Mouse (Mus musculus) embryonic facial prominence, embryonic 15.5 days (tissue): ENCODE data around the gene Myo5c. TPM values are rescaled to one million over a fixed set of nuclear protein-coding genes. Genes with fewer than 3 reads are reported as not detected.

Source experiments
- ATAC-seq: fragments of 200-750 bp; cut with Nextera tagmentation; 2 replicates; pipeline ENCODE4 v1.8.0; 2017; ENCODE audit warnings: low read depth, moderate TSS enrichment; ENCODE audit not compliant: insufficient number of reproducible peaks, low FRiP score, low TSS enrichment
- H3K27ac ChIP-seq: fragments of 300-500 bp; sonication (generic); replicated peaks from 2 replicates; pipeline ENCODE4 v1.5.1; 2015; ENCODE audit warnings: mild to moderate bottlenecking, inconsistent platforms
- H3K27me3 ChIP-seq: fragments of 300-500 bp; sonication (generic); 2 replicates; pipeline ENCODE4 v1.6.1; 2015; ENCODE audit warnings: inconsistent platforms
- H3K36me3 ChIP-seq: fragments of 300-500 bp; sonication (generic); 2 replicates; pipeline ENCODE4 v1.6.1; 2015; ENCODE audit warnings: mild to moderate bottlenecking, inconsistent platforms
- H3K4me1 ChIP-seq: fragments of 300-500 bp; sonication (generic); 2 replicates; pipeline ENCODE4 v1.6.1; 2015; ENCODE audit warnings: inconsistent platforms
- H3K4me2 ChIP-seq: fragments of 300-500 bp; sonication (generic); replicated peaks from 2 replicates; pipeline ENCODE4 v1.6.1; 2015; ENCODE audit warnings: mild to moderate bottlenecking, inconsistent platforms
- H3K4me3 ChIP-seq: fragments of 300-500 bp; sonication (generic); replicated peaks from 2 replicates; pipeline ENCODE4 v1.5.1; 2015; ENCODE audit warnings: mild to moderate bottlenecking, inconsistent platforms
- H3K9ac ChIP-seq: fragments of 300-500 bp; sonication (generic); 2 replicates; pipeline ENCODE4 v1.6.1; 2015; ENCODE audit warnings: inconsistent platforms
- H3K9me3 ChIP-seq: fragments of 300-500 bp; sonication (generic); replicated peaks from 2 replicates; pipeline ENCODE4 v1.6.1; 2016; ENCODE audit warnings: inconsistent platforms
- WGBS: fragments of 180-500 bp; shearing (Covaris S2); methylation state at CpG from one replicate; pipeline ENCODE4 v1.1.7; 2015; 5-methylcytosine and 5-hydroxymethylcytosine counted together
- polyA plus RNA-seq: library from polyadenylated mRNA; unstranded; fragments of >200 nt; fragmentation: Nextera tagmentation; extraction: Ambion mirVana; gene quantifications from 2 replicates; pipeline ENCODE4 v1.2.1, GENCODE M21; 2015

The Myo5c gene
- polyA plus RNA-seq, 1 experiment from 2014 or later = 2.7 TPM

DNA sequence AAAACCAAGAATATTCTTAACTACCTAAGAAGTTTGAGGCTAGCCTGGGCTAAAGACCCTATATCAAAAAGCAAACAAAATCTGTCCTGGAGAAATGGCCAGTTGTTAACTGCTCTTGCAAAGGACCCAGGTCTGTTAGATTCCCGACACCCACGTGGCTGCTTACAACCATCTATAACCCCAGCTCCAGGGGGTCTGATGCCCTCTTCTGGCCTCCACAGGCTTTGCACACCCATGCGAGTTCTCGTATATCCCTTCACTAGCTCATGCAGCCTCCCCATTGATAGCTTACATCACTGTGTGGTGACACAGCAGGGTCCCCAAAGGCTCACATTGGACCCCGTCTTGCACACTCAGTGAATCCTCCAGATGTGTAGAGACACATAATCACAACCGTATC lies 53.5 kb downstream of the Myo5c start:
- Histone ChIP-seq H3K4me3 (no peak overlapping the region), H3K27ac (no peak overlapping the region), H3K36me3 (no peaks in the 10 kb centered on the region), H3K4me2 (no peak overlapping the region), H3K27me3 (0 out of 2 replicates have a peak, but pooled peaks cover 3% of the 10 kb centered on the region), H3K9me3 (no peaks in the 10 kb centered on the region), H3K9ac (no peak overlapping the region), H3K4me1 (no peaks in the 10 kb centered on the region)
- 81% methylated on average over 6 of the region's 6 CpGs for WGBS
- ATAC-seq = no peak

DNA sequence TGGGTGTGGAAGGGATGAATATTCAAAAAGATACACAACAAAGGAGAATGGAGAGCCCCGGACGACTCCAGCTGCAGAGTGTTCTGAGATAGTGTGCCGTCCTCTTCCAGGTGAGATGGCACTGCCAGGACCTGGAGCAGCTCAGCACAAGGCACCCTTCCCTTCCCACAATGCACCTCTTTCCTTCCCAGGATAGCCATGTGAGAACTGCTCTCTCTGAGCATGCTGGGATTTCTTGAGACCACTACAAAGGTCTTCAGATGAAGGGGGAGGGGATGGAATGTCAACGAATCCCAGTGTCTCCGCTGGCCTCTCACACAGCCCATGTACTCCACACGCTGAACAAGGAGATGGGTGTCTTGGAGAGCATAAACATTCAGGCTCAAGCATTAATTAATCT lies 55.8 kb downstream of the Myo5c start:
- ATAC-seq = no peak

DNA sequence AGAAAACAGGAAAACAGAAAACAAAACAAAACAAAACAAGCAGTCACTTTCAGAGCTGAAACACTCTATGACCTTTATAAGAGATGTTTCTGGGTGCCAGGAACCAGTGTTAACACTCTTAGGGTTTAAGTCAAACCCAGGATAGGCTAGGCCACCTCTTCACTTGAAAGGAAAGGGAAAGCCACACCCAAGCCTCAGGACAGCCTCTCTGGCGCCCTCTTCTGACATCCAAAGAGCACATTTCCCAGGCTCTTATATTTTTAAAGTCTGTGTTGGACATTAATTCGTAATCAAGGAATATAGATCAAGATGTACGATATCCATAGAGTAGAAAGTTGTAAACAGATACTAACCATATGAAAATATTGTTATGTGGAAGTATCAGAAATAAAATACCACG lies 57.7 kb downstream of the Myo5c start:
- Histone ChIP-seq H3K4me3 (no peak overlapping the region), H3K9ac (no peak overlapping the region), H3K4me2 (no peak overlapping the region), H3K9me3 (no peaks in the 10 kb centered on the region), H3K4me1 (no peaks in the 10 kb centered on the region), H3K36me3 (no peaks in the 10 kb centered on the region), H3K27me3 (no peaks in the 10 kb centered on the region), H3K27ac (no peak overlapping the region)
- WGBS = 40% methylated on average over 4 of the region's 4 CpGs
- no peak for ATAC-seq

More for the DNA sequence above, 55.8 kb downstream of the Myo5c start:
- H3K9me3 ChIP-seq = no peaks in the 10 kb centered on the region
- WGBS = 71% methylated on average over 6 of the region's 6 CpGs
- H3K4me3 ChIP-seq = no peak overlapping the region
- no peaks in the 10 kb centered on the region for H3K4me1 ChIP-seq
- no peaks in the 10 kb centered on the region for H3K27me3 ChIP-seq
- H3K27ac ChIP-seq = no peak overlapping the region
- H3K4me2 ChIP-seq = no peak overlapping the region
- no peak overlapping the region for H3K9ac ChIP-seq
- H3K36me3 ChIP-seq = no peaks in the 10 kb centered on the region

DNA sequence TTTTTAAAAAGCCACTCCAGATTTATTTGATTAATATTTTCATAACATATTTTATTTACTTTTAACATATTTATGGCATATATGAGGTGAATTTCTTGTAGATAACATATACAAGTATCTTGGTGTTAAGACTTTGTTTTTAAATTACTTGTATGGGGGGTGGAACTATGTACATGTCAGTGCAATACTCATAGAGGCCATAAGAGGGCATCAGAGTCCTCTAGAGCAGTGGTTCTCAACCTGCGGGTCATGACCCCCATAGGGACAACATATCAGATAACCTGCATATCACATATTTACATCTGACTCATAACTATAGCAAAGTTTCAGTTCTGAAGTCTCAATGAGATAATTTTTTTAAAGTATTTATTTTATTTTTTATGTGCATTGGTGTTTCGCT lies 67.5 kb downstream of the Myo5c start:
- ATAC-seq = no peak
- no peaks in the 10 kb centered on the region for H3K4me1 ChIP-seq
- H3K9me3 ChIP-seq = no peaks in the 10 kb centered on the region
- no peak overlapping the region for H3K4me3 ChIP-seq
- no peak overlapping the region for H3K27ac ChIP-seq
- no peaks in the 10 kb centered on the region for H3K27me3 ChIP-seq
- H3K4me2 ChIP-seq = no peak overlapping the region
- WGBS = 79% methylated on average over 2 of the region's 2 CpGs
- H3K36me3 ChIP-seq = no peaks in the 10 kb centered on the region
- H3K9ac ChIP-seq = no peak overlapping the region

DNA sequence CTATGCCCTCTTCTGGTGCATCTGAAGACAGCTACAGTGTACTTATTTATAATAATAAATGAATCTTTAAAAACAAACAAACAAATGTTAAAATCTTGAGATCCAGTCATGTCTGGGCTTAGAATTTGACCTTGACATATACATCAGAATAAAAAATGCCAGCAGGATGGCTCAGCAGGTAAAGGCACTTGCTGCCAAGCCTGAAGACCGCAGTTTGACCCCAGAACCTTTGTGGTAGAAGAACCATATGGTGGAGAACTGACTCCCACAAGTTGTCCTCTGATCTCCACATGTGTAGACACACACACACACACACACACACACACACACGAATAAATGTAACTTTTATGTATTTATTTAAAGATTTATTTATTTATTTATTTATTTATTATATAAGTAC lies 71.2 kb downstream of the Myo5c start:
- no peaks in the 10 kb centered on the region for H3K4me1 ChIP-seq
- H3K27me3 ChIP-seq = no peaks in the 10 kb centered on the region
- no peak overlapping the region for H3K4me2 ChIP-seq
- H3K9ac ChIP-seq = no peak overlapping the region
- no peak overlapping the region for H3K4me3 ChIP-seq
- H3K36me3 ChIP-seq = no peaks in the 10 kb centered on the region
- no peaks in the 10 kb centered on the region for H3K9me3 ChIP-seq
- no peak overlapping the region for H3K27ac ChIP-seq
- 81% methylated on average over 2 of the region's 2 CpGs for WGBS
- ATAC-seq = no peak

DNA sequence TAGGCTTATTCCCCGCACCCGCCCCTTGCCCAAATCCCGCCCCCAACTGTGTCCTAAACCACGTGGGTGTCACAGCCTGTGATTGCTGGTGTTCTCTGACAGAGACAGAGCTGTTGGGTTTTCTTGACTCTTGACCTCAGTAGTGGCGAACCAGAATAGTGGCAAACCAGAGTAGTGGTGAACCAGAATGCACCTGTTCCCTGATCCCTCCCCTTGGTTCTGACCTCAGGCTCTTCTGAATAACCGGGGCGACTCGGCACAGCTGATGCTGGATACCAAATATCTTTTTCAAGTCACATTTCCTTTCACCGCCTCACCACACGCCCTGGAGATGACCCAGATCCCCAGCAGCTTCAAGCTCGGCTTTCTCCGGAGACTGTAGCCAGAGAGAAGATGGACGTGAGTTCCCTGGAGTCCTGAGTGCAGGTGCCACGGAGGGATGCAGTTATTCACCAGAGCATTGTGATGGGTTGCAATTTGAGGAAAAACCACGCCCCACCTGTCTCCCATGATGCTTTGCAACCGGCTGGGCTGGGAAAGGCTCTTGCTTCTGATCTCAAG lies 72.0 kb downstream of the Myo5c start:
- Histone ChIP-seq H3K27ac (no peak overlapping the region), H3K9ac (no peak overlapping the region), H3K36me3 (no peaks in the 10 kb centered on the region), H3K4me1 (no peaks in the 10 kb centered on the region), H3K4me2 (0 out of 2 replicates have a peak overlapping the region, but pooled peaks have one; percentile 6), H3K27me3 (no peaks in the 10 kb centered on the region), H3K9me3 (no peaks in the 10 kb centered on the region), H3K4me3 (no peak overlapping the region)
- WGBS = 37% methylated on average over 16 of the region's 16 CpGs
- ATAC-seq = no peak

DNA sequence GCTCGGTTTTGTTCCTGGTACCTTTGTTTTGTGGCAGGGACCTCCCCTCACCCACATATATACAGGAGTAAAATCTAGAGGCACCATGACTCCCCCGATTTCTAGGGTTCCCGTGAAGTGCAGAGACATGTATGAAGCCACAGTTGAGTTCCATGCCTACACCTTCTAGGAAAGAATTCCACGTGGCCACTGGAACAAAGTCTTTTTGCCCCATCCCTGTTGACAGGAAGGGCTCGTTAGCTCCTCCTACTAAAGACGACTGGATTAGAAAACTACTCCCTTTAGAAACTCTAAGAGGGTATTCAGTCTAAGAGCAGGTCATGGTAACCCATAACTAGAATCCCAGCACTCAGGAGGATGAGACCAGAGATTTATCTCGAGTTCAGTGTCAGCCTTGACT lies 72.5 kb downstream of the Myo5c start:
- Histone ChIP-seq H3K4me1 (no peaks in the 10 kb centered on the region), H3K9ac (no peak overlapping the region), H3K27ac (no peak overlapping the region), H3K4me2 (no peak overlapping the region), H3K4me3 (no peak overlapping the region), H3K9me3 (no peaks in the 10 kb centered on the region), H3K27me3 (no peaks in the 10 kb centered on the region), H3K36me3 (no peaks in the 10 kb centered on the region)
- 37% methylated on average over 7 of the region's 7 CpGs for WGBS
- ATAC-seq = no peak

DNA sequence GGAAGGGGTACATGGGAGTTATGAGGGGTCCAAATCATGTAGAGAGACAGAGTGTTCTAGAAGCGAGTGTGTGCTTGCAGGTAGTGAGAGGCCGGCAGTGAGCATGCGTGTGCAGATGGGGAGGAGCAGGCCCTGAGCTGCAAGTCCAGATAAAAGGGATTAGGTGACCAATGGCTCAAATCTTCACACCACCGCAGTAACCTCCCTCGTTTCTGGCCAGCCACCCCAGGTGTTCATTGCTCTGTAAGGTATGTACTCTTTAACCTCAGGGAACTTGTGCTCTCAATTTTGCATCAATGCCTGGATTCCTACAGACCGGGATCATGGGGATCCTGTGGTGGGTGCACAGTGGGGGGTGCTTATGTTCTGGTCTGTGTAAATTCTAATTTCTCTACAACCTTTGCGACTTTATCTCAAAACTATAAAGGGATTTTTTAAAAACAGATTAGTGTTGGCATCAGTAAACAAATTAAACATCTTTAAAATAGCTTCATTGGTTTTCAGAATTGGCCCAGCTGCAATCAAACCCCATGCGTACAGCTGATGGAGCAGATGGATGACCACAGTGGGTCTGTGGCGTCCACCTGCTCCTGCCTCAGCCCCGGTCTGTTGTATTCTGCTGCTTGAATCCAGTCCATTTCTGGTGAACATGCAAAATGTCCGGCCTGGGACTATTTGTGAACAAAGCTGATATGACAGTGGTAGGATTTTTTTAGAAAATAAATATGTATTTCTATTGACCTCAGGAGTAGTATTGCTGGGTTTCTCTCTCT lies 74.5 kb downstream of the Myo5c start, which contains the start of gene Gnb5:
Gene Gnb5, plus strand, starts transcription at position 163 of the 773 bp plus-strand sequence.
- no peak within 1 kb of the TSS for H3K4me3 ChIP-seq
- no peaks in the 10 kb centered on the region for H3K4me1 ChIP-seq
- no peak within 1 kb of the TSS for H3K4me2 ChIP-seq
- H3K36me3 ChIP-seq = no peaks in the 10 kb centered on the region
- no peak within 1 kb of the TSS for H3K27ac ChIP-seq
- H3K9me3 ChIP-seq = no peaks in the 10 kb centered on the region
- H3K27me3 ChIP-seq = no peaks in the 10 kb centered on the region
- 77% methylated on average over 11 of the region's 11 CpGs for WGBS
- H3K9ac ChIP-seq = no peak within 1 kb of the TSS
- no peak for ATAC-seq

DNA sequence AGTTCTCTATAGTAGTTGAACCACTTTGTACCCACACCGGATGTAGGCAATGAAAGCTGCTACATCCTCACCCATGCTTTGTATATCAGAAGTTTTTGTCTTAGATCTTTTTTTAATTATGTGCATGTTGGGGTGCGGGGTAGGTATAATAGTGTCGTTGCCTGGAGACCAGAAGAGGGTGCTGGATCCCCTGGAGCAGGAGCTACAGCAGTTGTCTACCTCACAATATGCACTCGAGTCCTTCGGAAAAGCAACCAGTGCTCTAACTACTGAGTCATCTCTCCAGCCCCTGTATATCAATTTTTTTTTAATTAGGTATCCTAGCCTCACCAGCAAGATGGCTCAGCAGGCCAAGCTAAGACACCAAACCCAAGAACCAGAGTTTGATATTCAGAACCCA lies 75.2 kb downstream of the Myo5c start:
- ATAC-seq = no peak
- 77% methylated on average over 5 of the region's 5 CpGs for WGBS

DNA sequence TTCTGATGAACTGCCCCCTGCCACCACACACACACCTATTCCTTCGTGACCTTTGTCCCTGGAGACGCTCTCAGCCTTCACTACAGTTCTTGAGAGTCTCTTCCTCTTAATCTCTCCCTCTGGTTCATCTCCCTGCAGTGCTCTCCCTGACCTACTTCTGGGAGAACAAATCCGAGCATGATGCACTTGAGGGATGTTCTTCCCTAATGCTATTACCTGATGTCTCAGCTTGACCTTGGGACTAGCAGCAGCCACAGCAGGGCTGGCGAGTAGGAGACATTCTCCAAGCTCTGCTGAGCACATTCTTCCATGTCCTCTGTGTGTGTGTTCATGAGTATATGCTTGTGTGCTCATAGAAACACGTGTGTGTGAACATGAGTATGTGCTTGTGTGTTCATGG lies 76.8 kb downstream of the Myo5c start:
- Histone ChIP-seq H3K27me3 (no peaks in the 10 kb centered on the region), H3K4me2 (no peak overlapping the region), H3K9me3 (no peaks in the 10 kb centered on the region), H3K27ac (no peak overlapping the region), H3K9ac (no peak overlapping the region), H3K4me3 (no peak overlapping the region), H3K36me3 (no peaks in the 10 kb centered on the region), H3K4me1 (peaks cover 4% of the 10 kb centered on the region)
- WGBS = 66% methylated on average over 5 of the region's 5 CpGs
- ATAC-seq = no peak

More for the DNA sequence above, 75.2 kb downstream of the Myo5c start:
- no peaks in the 10 kb centered on the region for H3K36me3 ChIP-seq
- H3K4me1 ChIP-seq = no peaks in the 10 kb centered on the region
- no peak overlapping the region for H3K4me2 ChIP-seq
- H3K9ac ChIP-seq = no peak overlapping the region
- H3K4me3 ChIP-seq = no peak overlapping the region
- H3K27me3 ChIP-seq = no peaks in the 10 kb centered on the region
- H3K9me3 ChIP-seq = no peaks in the 10 kb centered on the region
- H3K27ac ChIP-seq = no peak overlapping the region

DNA sequence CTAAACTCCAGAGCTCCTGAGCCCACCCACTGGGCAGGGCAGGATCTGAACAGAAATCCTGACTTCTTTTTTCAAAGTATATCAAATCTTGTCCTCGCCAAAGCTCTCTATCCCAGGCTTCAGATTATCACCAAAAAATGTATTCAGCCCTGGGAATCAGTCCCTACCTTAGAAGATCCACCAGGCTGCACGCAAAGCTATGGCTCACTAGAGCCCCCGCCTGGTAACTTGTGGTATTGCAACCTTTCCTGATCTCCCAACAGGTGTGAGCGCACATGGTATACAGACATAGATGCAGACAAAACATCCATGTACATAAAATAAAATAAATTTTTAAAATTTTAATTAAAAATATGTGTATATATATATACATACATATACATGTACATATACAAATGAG lies 80.2 kb downstream of the Myo5c start:
- Histone ChIP-seq H3K27ac (no peak overlapping the region), H3K4me3 (no peak overlapping the region), H3K4me2 (no peak overlapping the region), H3K9ac (no peak overlapping the region), H3K9me3 (no peaks in the 10 kb centered on the region), H3K4me1 (peaks cover 21% of the 10 kb centered on the region), H3K27me3 (no peaks in the 10 kb centered on the region), H3K36me3 (no peaks in the 10 kb centered on the region)
- no peak for ATAC-seq
- 14% methylated on average over 4 of the region's 4 CpGs for WGBS
